Mouse (Mus musculus) megakaryocyte progenitor cell, adult 5-6 weeks (primary cell): ENCODE measurements at regions not wholly inside any gene's neighbourhood (a gene's known extent, or its start where the extent isn't known, plus 50 kb on each side); places are given as distances from the start of the nearest gene placed in this dataset.
"Not testable (repeated sequence)": the region's sequence is repeated elsewhere in the genome, so short reads cannot be mapped to it uniquely, and the experiment has no call there.

Experiments used
- ATAC-seq: replicated peaks from 2 replicates; pipeline ENCODE4 v1.8.0; 2016; ENCODE audit warnings: mild to moderate bottlenecking, moderate TSS enrichment, inconsistent platforms; ENCODE audit not compliant: poor library complexity

DNA sequence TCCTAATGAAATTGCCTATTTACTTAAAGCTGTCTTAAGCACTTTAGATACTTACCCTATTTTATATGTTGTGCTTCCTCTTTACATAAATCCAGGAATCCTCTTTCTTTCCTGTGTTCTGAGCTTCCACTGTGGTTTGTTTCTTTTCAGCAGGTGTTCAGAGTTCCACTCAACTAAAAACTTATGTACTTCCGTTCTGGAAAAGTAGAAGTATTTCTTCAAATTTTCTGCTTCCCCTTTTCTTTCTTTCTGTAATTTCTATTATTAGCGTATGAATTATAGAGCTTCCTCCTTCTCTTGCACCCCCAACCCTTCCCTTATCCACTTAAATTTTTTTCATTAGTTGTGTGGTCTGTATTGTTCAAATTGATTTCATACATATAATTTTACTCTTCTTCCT is 165.8 kb upstream of the Nudt12 start:
- ATAC-seq, result peak; percentile 80

DNA sequence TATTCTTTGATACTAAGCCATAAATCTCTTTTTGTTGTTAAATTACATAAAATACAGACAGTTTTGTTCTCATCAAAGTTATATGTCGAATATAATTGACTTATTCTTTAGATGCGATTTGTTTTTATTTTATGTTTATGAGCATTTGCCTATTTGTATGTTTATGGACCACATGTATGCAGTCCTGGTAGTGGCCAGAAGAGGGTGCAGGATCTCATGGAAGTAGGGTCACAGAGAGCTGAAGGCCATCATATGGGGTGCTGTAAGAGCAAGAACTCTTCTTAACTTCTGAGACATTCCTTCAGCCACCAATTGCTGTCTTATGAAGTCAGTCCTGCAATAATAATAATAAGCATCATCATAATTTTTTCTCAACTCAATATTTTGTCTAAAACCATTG is 143.2 kb upstream of the Nudt12 start:
- ATAC-seq, result peak; percentile 52; the same call in 1 of the 2 replicates

DNA sequence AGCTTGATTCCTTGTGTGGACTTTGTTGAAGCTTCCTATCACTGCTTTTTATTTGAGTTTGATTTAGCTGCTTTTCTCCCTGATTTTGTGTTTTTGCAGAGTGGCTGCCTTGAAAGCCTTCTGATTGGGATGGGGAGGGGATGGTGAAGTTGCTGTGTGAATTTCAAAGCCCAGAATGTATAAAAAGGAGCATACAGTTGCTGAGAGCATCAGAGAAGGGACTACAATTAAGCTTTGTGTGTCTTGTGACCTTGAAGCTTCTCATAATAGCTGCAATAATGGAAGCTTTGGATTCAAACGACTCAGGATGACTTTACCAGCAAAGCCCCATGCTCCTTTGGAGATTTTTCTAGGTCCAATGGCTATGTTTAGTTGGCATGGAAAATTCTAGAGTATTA is 130.6 kb upstream of the Nudt12 start:
- no peak for ATAC-seq

DNA sequence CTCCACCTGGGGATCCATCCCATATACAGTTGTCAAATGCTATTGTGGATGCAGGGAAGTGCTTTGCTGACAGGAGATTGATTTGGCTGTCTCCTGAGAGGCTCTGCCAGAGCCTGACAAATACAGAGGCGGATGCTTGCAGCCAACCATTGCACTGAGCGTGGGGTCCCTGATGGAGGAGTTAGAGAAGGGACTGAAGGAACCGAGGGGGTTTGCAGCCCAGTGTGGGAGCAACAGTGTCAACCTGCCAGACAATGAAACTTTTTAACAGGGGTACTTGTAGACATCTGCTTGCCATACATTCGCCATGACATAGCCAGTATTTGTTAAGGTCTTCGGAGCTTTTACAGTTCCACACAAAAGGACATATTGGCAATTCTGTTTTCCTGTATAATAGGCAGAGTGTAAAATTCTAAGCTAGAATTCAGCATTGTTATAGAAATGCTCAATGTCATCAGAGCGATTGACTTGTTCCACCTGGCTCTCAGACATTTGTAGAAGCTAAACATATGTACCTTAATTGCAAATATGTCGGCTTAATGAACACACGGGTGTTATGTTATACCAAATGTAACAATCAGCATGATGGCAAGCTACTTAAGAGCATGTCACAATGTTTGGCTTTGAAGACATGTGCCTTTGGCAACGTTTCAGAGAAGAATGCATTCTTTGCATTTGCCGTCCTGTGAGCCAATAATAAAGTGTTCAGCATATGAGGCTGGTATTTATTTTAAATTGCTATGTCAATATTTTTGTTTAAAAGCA is 130.0 kb upstream of the Nudt12 start:
- no peak for ATAC-seq

DNA sequence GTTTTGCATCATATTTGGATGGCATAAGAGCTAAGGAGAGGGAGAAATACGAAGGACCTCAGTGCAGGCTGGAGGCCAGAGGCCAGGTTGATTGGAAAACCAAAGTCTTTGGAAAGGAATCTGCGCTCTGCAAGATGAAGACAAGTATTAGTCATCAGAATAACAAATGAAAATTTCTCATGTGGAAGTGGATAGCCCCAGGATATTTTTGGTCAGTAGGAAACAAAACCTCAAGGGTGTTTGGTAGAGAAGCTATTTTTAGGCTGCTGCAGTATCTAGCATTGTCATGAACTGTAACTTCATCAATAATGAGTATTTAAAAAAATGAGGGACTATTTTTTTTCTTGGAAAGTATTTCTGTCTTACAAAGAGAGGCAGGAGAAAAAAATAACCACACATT is 125.6 kb upstream of the Nudt12 start:
- no peak for ATAC-seq

DNA sequence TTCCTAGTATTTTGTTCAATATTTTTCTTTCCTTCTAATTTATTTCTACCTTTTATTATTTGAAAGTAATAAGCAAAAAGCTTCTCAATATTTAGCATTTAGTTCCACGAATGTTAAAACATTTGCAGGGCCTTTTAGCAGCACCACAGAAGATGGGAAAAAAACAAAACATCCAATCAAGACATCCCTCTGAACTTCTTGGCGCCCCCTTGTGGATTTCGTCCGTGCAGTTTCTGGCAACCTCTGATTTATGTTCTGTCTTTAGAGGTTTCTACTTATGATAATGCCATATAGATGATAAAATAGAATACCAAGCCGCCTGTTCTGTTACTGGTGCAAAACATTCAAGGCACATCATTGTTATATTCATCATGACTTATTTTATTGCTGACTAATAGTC is 86.2 kb upstream of the Nudt12 start:
- ATAC-seq, result peak; percentile 90

DNA sequence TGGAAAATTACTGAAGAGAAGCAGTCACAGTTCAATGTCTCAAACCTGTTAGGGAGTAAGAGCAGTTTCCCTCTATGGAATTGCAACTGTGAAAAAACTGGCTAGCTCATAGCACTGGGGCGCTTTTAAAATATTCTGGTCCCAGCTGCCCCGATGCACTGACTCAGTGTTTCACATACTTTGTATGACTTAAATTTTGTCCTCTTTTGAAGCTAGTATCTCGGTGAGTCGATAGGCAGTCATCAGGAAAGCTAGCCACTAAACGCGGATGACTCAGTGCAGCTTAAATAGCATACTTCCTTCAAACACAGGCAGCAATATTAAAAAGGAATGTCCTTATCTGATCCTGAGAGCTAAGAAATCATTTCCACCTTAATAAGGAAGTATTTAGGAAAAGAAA is 63.7 kb upstream of the Nudt12 start:
- ATAC-seq, result not testable (repeated sequence)

DNA sequence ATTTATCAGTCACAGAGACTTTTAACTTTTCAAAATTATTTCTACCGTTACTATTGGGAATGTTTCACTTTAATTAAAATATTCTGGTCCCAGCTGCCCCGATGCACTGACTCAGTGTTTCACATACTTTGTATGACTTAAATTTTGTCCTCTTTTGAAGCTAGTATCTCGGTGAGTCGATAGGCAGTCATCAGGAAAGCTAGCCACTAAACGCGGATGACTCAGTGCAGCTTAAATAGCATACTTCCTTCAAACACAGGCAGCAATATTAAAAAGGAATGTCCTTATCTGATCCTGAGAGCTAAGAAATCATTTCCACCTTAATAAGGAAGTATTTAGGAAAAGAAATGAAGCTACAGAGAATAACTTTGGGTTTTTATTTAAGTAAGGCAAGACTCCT is 63.2 kb upstream of the Nudt12 start:
- not testable (repeated sequence) for ATAC-seq
